Mouse (Mus musculus): ENCODE data around the gene Hnrnpll.
"Not testable (repeated sequence)": the region's sequence is repeated elsewhere in the genome, so short reads cannot be mapped to it uniquely, and the experiment has no call there.

GRCm38 (mm10) chr17:80049300-80049699 lies 12.8 kb downstream of the Hnrnpll start:
- TF ChIP-seq POLR2A (IDR thresholded peaks at IDR 0.05; ENCODE audit: control insufficient read depth, low read depth, low read length); CTCF (IDR thresholded peaks at IDR 0.05; ENCODE audit: control insufficient read depth, insufficient read depth, insufficient replicate concordance, low read depth, low read length): not testable (repeated sequence)
